Mouse (Mus musculus): ENCODE measurements around the gene Rhod.

DNA sequence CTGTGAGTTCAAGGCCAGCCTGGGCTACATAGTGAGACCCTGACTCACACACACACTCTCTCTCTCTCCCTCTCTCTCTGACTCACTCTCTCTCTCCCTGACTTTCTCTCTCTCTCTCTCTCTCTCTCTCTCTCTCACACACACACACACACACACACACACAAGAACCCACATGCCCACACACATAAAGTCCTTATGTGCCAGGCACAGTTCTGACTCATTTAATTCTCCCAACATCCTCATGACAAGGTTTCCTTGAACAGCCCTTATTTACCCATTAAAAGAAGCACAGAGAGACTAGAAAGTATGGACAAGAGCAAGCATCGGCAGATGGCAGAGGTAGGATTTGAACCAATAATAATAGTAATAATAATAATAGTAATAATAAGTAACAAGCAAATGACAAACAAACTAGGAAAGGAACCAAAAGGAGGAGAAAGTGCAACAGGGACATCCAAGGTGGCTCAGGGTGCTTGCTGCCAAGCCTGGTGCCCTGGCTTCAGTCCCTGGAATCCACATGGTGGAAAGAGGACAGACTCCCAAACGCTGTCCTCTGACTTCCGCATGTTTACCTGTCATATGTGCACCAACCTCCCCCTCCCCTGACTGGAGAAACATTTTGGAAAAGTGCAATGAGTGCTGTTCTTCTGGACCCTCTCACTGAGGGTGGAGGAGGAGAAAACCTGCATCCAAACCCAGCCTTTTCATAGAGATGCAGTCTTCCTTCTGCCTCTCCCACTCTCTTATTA lies 43.1 kb upstream of the Rhod start:
- TF ChIP-seq CTCF (IDR thresholded peaks at IDR 0.05) (no peak), EP300 (IDR thresholded peaks at IDR 0.05; ENCODE audit: insufficient read depth, low read depth, low read length) (peak; percentile 60; the same call in 1 of the 2 replicates), POLR2A (IDR thresholded peaks at IDR 0.05; ENCODE audit: insufficient read depth, low read depth, low read length) (no peak)
